In genomic region chr15:86159093-86159492, GRCm38 (mm10) we compare ENCODE assay signal across 17 mouse cellular contexts. TPM values are rescaled to one million over a fixed set of nuclear protein-coding genes. Genes with fewer than 3 reads are reported as not detected.
DNase-seq lines count a peak whose midpoint lies in the region; ATAC-seq and TF ChIP-seq lines count a peak whose summit lies in the region.
"Had no signal": no experiment of that assay in that cellular context is flagged by ENCODE, and none has a peak within 500 bp of the region (broad histone marks: within the 10 kb centered on the region; RNA-seq: fewer than 3 reads in every experiment).

No protein-coding gene starts in this region.

- H3K9me3 ChIP-seq in kidney, embryonic 15.5 days (replicated peaks), result no peaks in the 10 kb centered on the region
- H3K9me3 ChIP-seq: embryonic facial prominence, embryonic 13.5 days; lung, embryonic 15.5 days; megakaryocyte, embryonic 14.5 days; stomach, embryonic 15.5 days had no signal

- peak; percentile 64 for DNase-seq in adrenal gland, adult 2 months
- no peak for DNase-seq in adrenal gland, postnatal 4 days (ENCODE audit: low spot score in 2 of 2)
- DNase-seq in kidney, adult 2 months, result no peak
- no peak for DNase-seq in testis, postnatal 10 days (ENCODE audit: low spot score)
- DNase-seq in thymus, postnatal 10 days (ENCODE audit: low spot score in 2 of 2), result no peak
- DNase-seq in MN1 (ENCODE audit: low spot score), result no peak
- DNase-seq: gastrocnemius, postnatal 36 days; kidney, adult 8-10 months; spleen, adult 18-20 months had no signal

- H3K27ac ChIP-seq in kidney, adult 2 months (ENCODE audit: insufficient read depth, low read depth, low read length), result no peak overlapping the region
- no peak overlapping the region for H3K27ac ChIP-seq in kidney, embryonic 15.5 days
- no peak overlapping the region for H3K27ac ChIP-seq in testis, adult 2 months (ENCODE audit: control insufficient read depth, insufficient read depth, low read depth, low read length)
- H3K27ac ChIP-seq: embryonic facial prominence, embryonic 13.5 days; hindbrain, embryonic 14.5 days; layer of hippocampus, adult 2 months; lung, embryonic 15.5 days; stomach, embryonic 15.5 days had no signal

- TF ChIP-seq CTCF in kidney, adult 2 months (conservative IDR thresholded peaks at IDR 0.05; ENCODE audit: insufficient read depth, insufficient read length, low read depth, low read length), result peak; percentile 69
- peak; percentile 26; the same call in 1 of the 2 replicates for TF ChIP-seq CTCF in testis, adult 2 months (IDR thresholded peaks at IDR 0.05; ENCODE audit: control insufficient read depth, insufficient read depth, insufficient replicate concordance, low read depth, low read length)

- TF ChIP-seq POLR2A in kidney, adult 2 months (IDR thresholded peaks at IDR 0.05; ENCODE audit: low read depth, low read length), result no peak
- TF ChIP-seq POLR2A in testis, adult 2 months (IDR thresholded peaks at IDR 0.05; ENCODE audit: control insufficient read depth, low read depth, low read length), result no peak

- no peak overlapping the region for H3K4me3 ChIP-seq in kidney, adult 2 months (ENCODE audit: insufficient read depth, low read depth, low read length)
- no peak overlapping the region for H3K4me3 ChIP-seq in kidney, embryonic 15.5 days (replicated peaks)
- no peak overlapping the region for H3K4me3 ChIP-seq in testis, adult 2 months (ENCODE audit: control insufficient read depth, low read depth, low read length)
- H3K4me3 ChIP-seq: embryonic facial prominence, embryonic 13.5 days; layer of hippocampus, adult 2 months; lung, embryonic 15.5 days; stomach, embryonic 15.5 days had no signal

- no peaks in the 10 kb centered on the region for H3K27me3 ChIP-seq in kidney, adult 2 months (replicated peaks; ENCODE audit: control insufficient read depth, insufficient read depth, low read length)
- H3K27me3 ChIP-seq in kidney, embryonic 15.5 days, result no peaks in the 10 kb centered on the region
- H3K27me3 ChIP-seq in testis, adult 2 months (ENCODE audit: control insufficient read depth, insufficient read depth, low read length), result no peaks in the 10 kb centered on the region
- H3K27me3 ChIP-seq: embryonic facial prominence, embryonic 13.5 days; lung, embryonic 15.5 days; megakaryocyte, embryonic 14.5 days; stomach, embryonic 15.5 days had no signal

- no peaks in the 10 kb centered on the region for H3K36me3 ChIP-seq in kidney, adult 2 months (ENCODE audit: control insufficient read depth, insufficient read depth, low read length)
- H3K36me3 ChIP-seq in kidney, embryonic 15.5 days, result peaks cover 31% of the 10 kb centered on the region
- no peaks in the 10 kb centered on the region for H3K36me3 ChIP-seq in testis, adult 2 months (ENCODE audit: control insufficient read depth, insufficient read depth, low read length)

- no peak for ATAC-seq in kidney, embryonic 15.5 days (replicated peaks; ENCODE audit: low FRiP score)

- no peak overlapping the region for H3K4me2 ChIP-seq in kidney, embryonic 15.5 days
- H3K4me2 ChIP-seq: embryonic facial prominence, embryonic 13.5 days; hindbrain, embryonic 14.5 days; lung, embryonic 15.5 days; stomach, embryonic 15.5 days had no signal

- H3K9ac ChIP-seq in kidney, embryonic 15.5 days, result no peak overlapping the region
- H3K9ac ChIP-seq: embryonic facial prominence, embryonic 13.5 days; hindbrain, embryonic 14.5 days; lung, embryonic 15.5 days; stomach, embryonic 15.5 days had no signal

- 69% methylated on average over 16 of the region's 16 CpGs for WGBS in kidney, adult 2 months
- WGBS in kidney, embryonic 15.5 days, result 62% methylated on average over 16 of the region's 16 CpGs

- H3K4me1 ChIP-seq in kidney, adult 2 months (ENCODE audit: control insufficient read depth, insufficient read depth, low read length), result no peaks in the 10 kb centered on the region
- H3K4me1 ChIP-seq in kidney, embryonic 15.5 days, result peaks cover 6% of the 10 kb centered on the region; the same call in 1 of the 2 replicates
- H3K4me1 ChIP-seq in testis, adult 2 months (ENCODE audit: control insufficient read depth, insufficient read depth, low read length), result no peaks in the 10 kb centered on the region; the same call in 1 of the 2 replicates
- H3K4me1 ChIP-seq: embryonic facial prominence, embryonic 13.5 days; lung, embryonic 15.5 days; stomach, embryonic 15.5 days had no signal

RNA-seq across cellular contexts. Expression of gene Cerk, which starts 26.8 kb away (rescaled TPM):
- total RNA-seq in adrenal gland, adult 2 months (2021), result 10 to 100 TPM; 34.5 to 41.1 TPM
- polyA plus RNA-seq in adrenal gland, adult 2 months (2012; rRNA removed), result 33.7 and 39.6 TPM in 2 replicates
- total RNA-seq in adrenal gland, postnatal 4 days (2021), result 10 to 100 TPM; 26.3 to 26.8 TPM
- 19.7 and 20.8 TPM in 2 replicates for polyA plus RNA-seq in kidney, adult 2 months (2012; rRNA removed)
- 12.1 and 12.4 TPM in 2 replicates for polyA plus RNA-seq in kidney, embryonic 15.5 days (2015; fragmentation: Nextera tagmentation; extraction: Ambion mirVana)
- 61.5 and 61.7 TPM in 2 replicates for polyA plus RNA-seq in testis, adult 2 months (2012; rRNA removed)

RNA-seq across cellular contexts. Expression of gene Tbc1d22a, which starts 55.2 kb away (rescaled TPM):
- total RNA-seq in adrenal gland, adult 2 months (2021), result 10 to 100 TPM; 34.5 to 37.7 TPM
- 38.7 and 44.4 TPM in 2 replicates for polyA plus RNA-seq in adrenal gland, adult 2 months (2012; rRNA removed)
- total RNA-seq in adrenal gland, postnatal 4 days (2021), result 10 to 100 TPM; 32.3 TPM
- 31.7 and 34.5 TPM in 2 replicates for polyA plus RNA-seq in kidney, adult 2 months (2012; rRNA removed)
- 13.1 and 13.8 TPM in 2 replicates for polyA plus RNA-seq in kidney, embryonic 15.5 days (2015; fragmentation: Nextera tagmentation; extraction: Ambion mirVana)
- 19.5 and 23.0 TPM in 2 replicates for polyA plus RNA-seq in testis, adult 2 months (2012; rRNA removed)
